Mouse (Mus musculus): ENCODE results near the gene Khk. TPM values are rescaled to one million over a fixed set of nuclear protein-coding genes. Genes with fewer than 3 reads are reported as not detected.

Khk gene
- polyA plus RNA-seq, 2 experiments from 2014 or later, result 20.3 to 26.3 TPM

GRCm38 (mm10) chr5:30913060-30913841, 8.0 kb upstream of the Khk start, which contains the start of gene Emilin1:
TSS of gene Emilin1 (plus strand) at chr5:30913402.
- no peak for ATAC-seq

GRCm38 (mm10) chr5:30914101-30914635, 7.1 kb upstream of the Khk start:
- ATAC-seq, result no peak

GRCm38 (mm10) chr5:30914849-30915248, 6.4 kb upstream of the Khk start:
- ATAC-seq, result no peak

- ATAC-seq, result peak; percentile 19
Observed at GRCm38 (mm10) chr5:30915456-30915855, 5.8 kb upstream of the Khk start.

GRCm38 (mm10) chr5:30915974-30916433, 5.2 kb upstream of the Khk start:
- ATAC-seq, result peak; percentile 85

GRCm38 (mm10) chr5:30916841-30917240, 4.4 kb upstream of the Khk start:
- ATAC-seq, result no peak

GRCm38 (mm10) chr5:30917348-30917747, 3.9 kb upstream of the Khk start:
- ATAC-seq, result no peak

GRCm38 (mm10) chr5:30917891-30918670, 3.1 kb upstream of the Khk start:
- no peak for ATAC-seq

GRCm38 (mm10) chr5:30918691-30919090, 2.5 kb upstream of the Khk start:
- no peak for ATAC-seq

GRCm38 (mm10) chr5:30919831-30920614, 1.2 kb upstream of the Khk start:
- ATAC-seq, result no peak

GRCm38 (mm10) chr5:30920621-30921020, 610 bp upstream of the Khk start:
- no peak for ATAC-seq

GRCm38 (mm10) chr5:30922581-30923041, 1.4 kb downstream of the Khk start:
- ATAC-seq, result no peak

- ATAC-seq, result no peak
Observed at GRCm38 (mm10) chr5:30923119-30923518, 1.9 kb downstream of the Khk start.

GRCm38 (mm10) chr5:30924614-30925013, 3.4 kb downstream of the Khk start:
- ATAC-seq, result no peak

- no peak for ATAC-seq
Observed at GRCm38 (mm10) chr5:30925217-30925616, 4.0 kb downstream of the Khk start.

GRCm38 (mm10) chr5:30926073-30926472, 4.8 kb downstream of the Khk start:
- ATAC-seq, result no peak

- no peak for ATAC-seq
Observed at GRCm38 (mm10) chr5:30927945-30928529, 6.8 kb downstream of the Khk start.

GRCm38 (mm10) chr5:30930121-30930520, 8.9 kb downstream of the Khk start:
- peak; percentile 67 for ATAC-seq

- no peak for ATAC-seq
Observed at GRCm38 (mm10) chr5:30930846-30931245, 9.6 kb downstream of the Khk start.

GRCm38 (mm10) chr5:30931378-30931777, 10.1 kb downstream of the Khk start:
- no peak for ATAC-seq

- no peak for ATAC-seq
Observed at GRCm38 (mm10) chr5:30933705-30934104, 12.5 kb downstream of the Khk start.
